Comparison of ENCODE assay signal across 8 mouse cellular contexts in the genomic region with DNA sequence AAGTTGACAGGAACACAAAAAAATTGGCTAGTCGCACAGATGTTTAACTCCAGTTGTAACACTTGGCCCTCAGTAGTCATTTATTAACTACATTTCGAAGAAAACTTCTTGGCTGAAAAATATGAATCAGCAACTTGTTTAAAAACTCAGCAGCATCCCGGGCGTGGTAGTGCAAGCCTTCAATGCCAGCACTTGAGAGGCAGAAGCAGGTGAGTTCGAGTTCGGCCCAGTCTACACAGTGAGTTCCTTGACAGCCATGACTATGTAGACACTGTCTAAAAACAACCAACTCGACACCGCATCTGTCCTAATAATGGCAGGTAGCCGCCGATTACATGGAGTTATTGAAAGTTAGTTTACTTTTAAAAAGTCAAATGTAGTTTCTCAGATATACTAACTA. TPM values are rescaled to one million over a fixed set of nuclear protein-coding genes. Genes with fewer than 3 reads are reported as not detected.
DNase-seq lines count a peak whose midpoint lies in the region; ATAC-seq and TF ChIP-seq lines count a peak whose summit lies in the region.

No protein-coding gene starts in this region.

- H3K27me3 ChIP-seq in hindbrain, embryonic 15.5 days: no peaks in the 10 kb centered on the region
- H3K27me3 ChIP-seq in liver, embryonic 11.5 days (replicated peaks; ENCODE audit: control insufficient read depth, insufficient read depth, low read length): no peaks in the 10 kb centered on the region
- H3K27me3 ChIP-seq in neural tube, embryonic 12.5 days (replicated peaks): no peaks in the 10 kb centered on the region

- H3K4me3 ChIP-seq in cortical plate, adult 2 months (ENCODE audit: insufficient read depth, low read length): peak overlapping the region; percentile 51
- peak overlapping the region; percentile 81 for H3K4me3 ChIP-seq in hindbrain, embryonic 15.5 days
- peak overlapping the region; percentile 80 for H3K4me3 ChIP-seq in liver, embryonic 11.5 days (ENCODE audit: low read depth, low read length)
- H3K4me3 ChIP-seq in neural tube, embryonic 12.5 days: peak overlapping the region; percentile 99

- peak; percentile 85 for DNase-seq in heart, adult 11 months
- no peak for DNase-seq in heart, postnatal 14 days
- no peak for DNase-seq in liver, embryonic 11.5 days (ENCODE audit: low spot score)
- DNase-seq in right cerebral cortex, adult 2 months (ENCODE audit: low spot score in 2 of 2): no peak
- no peak for DNase-seq in layer of hippocampus, postnatal 25 days (ENCODE audit: extremely low spot score in 1 of 2, low spot score in 1 of 2)

- peaks cover 6% of the 10 kb centered on the region; the same call in 1 of the 2 replicates for H3K4me1 ChIP-seq in cortical plate, adult 2 months (ENCODE audit: control insufficient read depth, insufficient read depth, low read length)
- peaks cover 19% of the 10 kb centered on the region for H3K4me1 ChIP-seq in hindbrain, embryonic 15.5 days (replicated peaks)
- H3K4me1 ChIP-seq in liver, embryonic 11.5 days (replicated peaks; ENCODE audit: control insufficient read depth, insufficient read depth, low read length): peaks cover 18% of the 10 kb centered on the region
- H3K4me1 ChIP-seq in neural tube, embryonic 12.5 days: peaks cover 19% of the 10 kb centered on the region

- 45% methylated on average over 10 of the region's 10 CpGs for WGBS in hindbrain, embryonic 15.5 days
- WGBS in liver, embryonic 11.5 days: 29% methylated on average over 10 of the region's 10 CpGs
- WGBS in neural tube, embryonic 12.5 days: 42% methylated on average over 10 of the region's 10 CpGs

- H3K4me2 ChIP-seq in hindbrain, embryonic 15.5 days: peak overlapping the region; percentile 77
- peak overlapping the region; percentile 91 for H3K4me2 ChIP-seq in liver, embryonic 11.5 days
- peak overlapping the region; percentile 76 for H3K4me2 ChIP-seq in neural tube, embryonic 12.5 days (replicated peaks)

- H3K27ac ChIP-seq in cortical plate, adult 2 months (ENCODE audit: insufficient read depth, low read length): no peak overlapping the region
- H3K27ac ChIP-seq in hindbrain, embryonic 15.5 days (replicated peaks): no peak overlapping the region
- H3K27ac ChIP-seq in liver, embryonic 11.5 days (ENCODE audit: low read depth, low read length): peak overlapping the region; percentile 87
- H3K27ac ChIP-seq in neural tube, embryonic 12.5 days: no peak overlapping the region

- intact Hi-C loops in heart, postnatal 14 days (cut with DNase I): loop anchor here (5.0 kb wide), 1 partner anchor 51 kb away; a partner anchor contains a TSS

- peak overlapping the region; percentile 81 for H3K9ac ChIP-seq in hindbrain, embryonic 15.5 days
- peak overlapping the region; percentile 79 for H3K9ac ChIP-seq in liver, embryonic 11.5 days (ENCODE audit: low read depth, low read length)
- peak overlapping the region; percentile 92 for H3K9ac ChIP-seq in neural tube, embryonic 12.5 days

- peaks cover 4% of the 10 kb centered on the region; the same call in 1 of the 2 replicates for H3K36me3 ChIP-seq in hindbrain, embryonic 15.5 days
- no peaks in the 10 kb centered on the region for H3K36me3 ChIP-seq in liver, embryonic 11.5 days (ENCODE audit: control insufficient read depth, insufficient read depth, low read length)
- peaks cover 3% of the 10 kb centered on the region; the same call in 1 of the 2 replicates for H3K36me3 ChIP-seq in neural tube, embryonic 12.5 days

- no peaks in the 10 kb centered on the region for H3K9me3 ChIP-seq in hindbrain, embryonic 15.5 days
- H3K9me3 ChIP-seq in liver, embryonic 11.5 days (ENCODE audit: control insufficient read depth, low read length): no peaks in the 10 kb centered on the region
- no peaks in the 10 kb centered on the region for H3K9me3 ChIP-seq in neural tube, embryonic 12.5 days

- ATAC-seq in hindbrain, embryonic 15.5 days (ENCODE audit: low FRiP score, low read depth): no peak
- ATAC-seq in liver, embryonic 11.5 days (replicated peaks; ENCODE audit: low FRiP score): no peak
- no peak for ATAC-seq in neural tube, embryonic 12.5 days (ENCODE audit: low FRiP score, low read depth)

- no peak for TF ChIP-seq POLR2A in cortical plate, adult 2 months (IDR thresholded peaks at IDR 0.05; ENCODE audit: extremely low read depth, insufficient read depth, low read length)

- TF ChIP-seq CTCF in cortical plate, adult 2 months (IDR thresholded peaks at IDR 0.05; ENCODE audit: extremely low read depth, insufficient read depth, low read length): no peak

RNA-seq across cellular contexts. Expression of a gene that starts 1.0 kb away (rescaled TPM):
- total RNA-seq in heart, postnatal 14 days (2021): 10 to 100 TPM; 47.7 to 48.0 TPM
- 43.7 and 44.4 TPM in 2 replicates for polyA plus RNA-seq in cortical plate, adult 2 months (2012; rRNA removed)
- polyA plus RNA-seq in hindbrain, embryonic 15.5 days (2015; fragmentation: Nextera tagmentation; extraction: Ambion mirVana): 43.0 and 48.1 TPM in 2 replicates
- 47.7 and 54.2 TPM in 2 replicates for polyA plus RNA-seq in liver, embryonic 11.5 days (2014; fragmentation: Nextera tagmentation; extraction: Ambion mirVana)
- polyA plus RNA-seq in neural tube, embryonic 12.5 days (2016; fragmentation: Nextera tagmentation; extraction: Ambion mirVana): 56.2 and 57.2 TPM in 2 replicates
- 10 to 100 TPM; 49.3 to 53.9 TPM for total RNA-seq in layer of hippocampus, postnatal 25 days (2021)

RNA-seq across cellular contexts. Expression of a gene that starts 13.7 kb away (rescaled TPM):
- total RNA-seq in heart, postnatal 14 days (2021): 100 to 1,000 TPM; 222 to 228 TPM
- polyA plus RNA-seq in cortical plate, adult 2 months (2012; rRNA removed): 12.6 and 13.8 TPM in 2 replicates
- 43.3 and 47.7 TPM in 2 replicates for polyA plus RNA-seq in hindbrain, embryonic 15.5 days (2015; fragmentation: Nextera tagmentation; extraction: Ambion mirVana)
- 25.0 and 30.0 TPM in 2 replicates for polyA plus RNA-seq in liver, embryonic 11.5 days (2014; fragmentation: Nextera tagmentation; extraction: Ambion mirVana)
- 40.1 and 41.8 TPM in 2 replicates for polyA plus RNA-seq in neural tube, embryonic 12.5 days (2016; fragmentation: Nextera tagmentation; extraction: Ambion mirVana)
- 10 to 100 TPM; 18.2 to 18.4 TPM for total RNA-seq in layer of hippocampus, postnatal 25 days (2021)

RNA-seq across cellular contexts. Expression of a gene that starts 40.9 kb away (rescaled TPM):
- 10 to 100 TPM; 74.3 to 75.9 TPM for total RNA-seq in heart, postnatal 14 days (2021)
- 20.6 and 21.2 TPM in 2 replicates for polyA plus RNA-seq in cortical plate, adult 2 months (2012; rRNA removed)
- 62.4 and 65.9 TPM in 2 replicates for polyA plus RNA-seq in hindbrain, embryonic 15.5 days (2015; fragmentation: Nextera tagmentation; extraction: Ambion mirVana)
- polyA plus RNA-seq in liver, embryonic 11.5 days (2014; fragmentation: Nextera tagmentation; extraction: Ambion mirVana): 23.8 and 26.2 TPM in 2 replicates
- 59.2 and 66.4 TPM in 2 replicates for polyA plus RNA-seq in neural tube, embryonic 12.5 days (2016; fragmentation: Nextera tagmentation; extraction: Ambion mirVana)
- total RNA-seq in layer of hippocampus, postnatal 25 days (2021): 10 to 100 TPM; 38.7 to 38.8 TPM

RNA-seq across cellular contexts. Expression of a gene that starts 50.7 kb away (rescaled TPM):
- 10 to 100 TPM; 14.3 to 16.6 TPM for total RNA-seq in heart, postnatal 14 days (2021)
- 105 and 112 TPM in 2 replicates for polyA plus RNA-seq in cortical plate, adult 2 months (2012; rRNA removed)
- 34.9 and 35.1 TPM in 2 replicates for polyA plus RNA-seq in hindbrain, embryonic 15.5 days (2015; fragmentation: Nextera tagmentation; extraction: Ambion mirVana)
- 2.1 and 2.5 TPM in 2 replicates for polyA plus RNA-seq in liver, embryonic 11.5 days (2014; fragmentation: Nextera tagmentation; extraction: Ambion mirVana)
- 20.9 and 21.3 TPM in 2 replicates for polyA plus RNA-seq in neural tube, embryonic 12.5 days (2016; fragmentation: Nextera tagmentation; extraction: Ambion mirVana)
- total RNA-seq in layer of hippocampus, postnatal 25 days (2021): 10 to 100 TPM; 92.0 to 97.8 TPM
